Mouse (Mus musculus) heart, embryonic 10.5 days (tissue): ENCODE measurements at regions not wholly inside any gene's neighbourhood (a gene's known extent, or its start where the extent isn't known, plus 50 kb on each side); places are given as distances from the start of the nearest gene placed in this dataset.

Experiments used
- DNase-seq: peaks from one replicate; pipeline ENCODE4 v3.0.0-alpha.2; 2017; ENCODE audit warnings: low spot score
- H3K27ac ChIP-seq: fragments of 300-500 bp; sonication (generic); 2 replicates; pipeline ENCODE4 v1.5.1; 2016; ENCODE audit warnings: mild to moderate bottlenecking
- H3K27me3 ChIP-seq: fragments of 300-500 bp; sonication (generic); 2 replicates; pipeline ENCODE4 v1.6.1; 2016; ENCODE audit warnings: mild to moderate bottlenecking; ENCODE audit not compliant: poor library complexity, insufficient read depth, severe bottlenecking
- H3K36me3 ChIP-seq: fragments of 300-500 bp; sonication (generic); 2 replicates; pipeline ENCODE4 v1.6.1; 2016; ENCODE audit warnings: mild to moderate bottlenecking, moderate library complexity
- H3K4me1 ChIP-seq: fragments of 300-500 bp; sonication (generic); 2 replicates; pipeline ENCODE4 v1.6.1; 2016; ENCODE audit warnings: mild to moderate bottlenecking
- H3K4me3 ChIP-seq: fragments of 300-500 bp; sonication (generic); 2 replicates; pipeline ENCODE4 v1.5.1; 2016; ENCODE audit warnings: mild to moderate bottlenecking, moderate library complexity
- H3K9me3 ChIP-seq: fragments of 300-500 bp; sonication (generic); 2 replicates; pipeline ENCODE4 v1.6.1; 2016; ENCODE audit warnings: mild to moderate bottlenecking, moderate library complexity
- WGBS: fragments of 180-500 bp; shearing (Covaris S2); methylation state at CpG from one replicate; pipeline ENCODE4 v1.1.7; 2016; 5-methylcytosine and 5-hydroxymethylcytosine counted together

GRCm38 (mm10) chr17:83936677-83937076 lies 88.9 kb upstream of the Haao start:
- DNase-seq = no peak
- WGBS = 66% methylated on average over 9 of the region's 9 CpGs
- Histone ChIP-seq H3K27me3 (no peaks in the 10 kb centered on the region), H3K4me1 (peaks cover 18% of the 10 kb centered on the region), H3K9me3 (no peaks in the 10 kb centered on the region), H3K27ac (no peak overlapping the region), H3K4me3 (no peak overlapping the region), H3K36me3 (no peaks in the 10 kb centered on the region)

GRCm38 (mm10) chr17:83935969-83936368 lies 88.2 kb upstream of the Haao start:
- H3K9me3 ChIP-seq = no peaks in the 10 kb centered on the region
- no peak overlapping the region for H3K27ac ChIP-seq
- peaks cover 18% of the 10 kb centered on the region for H3K4me1 ChIP-seq
- WGBS = 75% methylated on average over 1 of the region's 1 CpGs
- no peak for DNase-seq
- H3K4me3 ChIP-seq = no peak overlapping the region
- no peaks in the 10 kb centered on the region for H3K36me3 ChIP-seq
- no peaks in the 10 kb centered on the region for H3K27me3 ChIP-seq

- Histone ChIP-seq H3K4me3 (no peak overlapping the region), H3K27ac (no peak overlapping the region), H3K36me3 (no peaks in the 10 kb centered on the region), H3K9me3 (no peaks in the 10 kb centered on the region), H3K4me1 (peaks cover 18% of the 10 kb centered on the region), H3K27me3 (no peaks in the 10 kb centered on the region)
- WGBS = 68% methylated on average over 5 of the region's 5 CpGs
- DNase-seq = no peak
Measured at GRCm38 (mm10) chr17:83935232-83935631, 87.5 kb upstream of the Haao start.

DNA sequence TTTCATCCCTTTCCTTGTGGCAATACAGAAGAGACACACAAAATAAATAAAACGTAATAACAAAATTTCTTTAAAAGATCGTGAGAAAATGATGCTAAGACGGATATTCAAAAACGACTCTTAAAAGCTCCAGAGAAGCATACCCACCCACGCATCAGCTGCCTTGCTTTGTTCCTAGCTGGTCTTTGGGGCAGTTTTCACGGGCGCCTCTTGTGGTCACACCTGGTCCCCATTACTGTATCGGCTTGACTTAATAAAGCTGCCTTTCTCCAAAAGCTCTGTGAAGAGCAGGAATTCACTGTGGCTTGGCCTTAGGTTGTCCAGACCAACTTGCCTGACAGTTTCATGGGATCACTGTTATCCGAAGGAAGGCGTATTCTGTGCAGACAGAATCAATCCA lies 86.0 kb upstream of the Haao start:
- Histone ChIP-seq H3K9me3 (no peaks in the 10 kb centered on the region), H3K27ac (no peak overlapping the region), H3K4me1 (peaks cover 13% of the 10 kb centered on the region), H3K36me3 (no peaks in the 10 kb centered on the region), H3K27me3 (no peaks in the 10 kb centered on the region), H3K4me3 (no peak overlapping the region)
- no peak for DNase-seq
- 80% methylated on average over 10 of the region's 10 CpGs for WGBS

GRCm38 (mm10) chr17:83930401-83930800 lies 82.6 kb upstream of the Haao start:
- DNase-seq = no peak
- Histone ChIP-seq H3K36me3 (no peaks in the 10 kb centered on the region), H3K4me3 (no peak overlapping the region), H3K27me3 (no peaks in the 10 kb centered on the region), H3K27ac (no peak overlapping the region), H3K9me3 (no peaks in the 10 kb centered on the region), H3K4me1 (peaks cover 10% of the 10 kb centered on the region)
- WGBS = 77% methylated on average over 5 of the region's 5 CpGs

DNA sequence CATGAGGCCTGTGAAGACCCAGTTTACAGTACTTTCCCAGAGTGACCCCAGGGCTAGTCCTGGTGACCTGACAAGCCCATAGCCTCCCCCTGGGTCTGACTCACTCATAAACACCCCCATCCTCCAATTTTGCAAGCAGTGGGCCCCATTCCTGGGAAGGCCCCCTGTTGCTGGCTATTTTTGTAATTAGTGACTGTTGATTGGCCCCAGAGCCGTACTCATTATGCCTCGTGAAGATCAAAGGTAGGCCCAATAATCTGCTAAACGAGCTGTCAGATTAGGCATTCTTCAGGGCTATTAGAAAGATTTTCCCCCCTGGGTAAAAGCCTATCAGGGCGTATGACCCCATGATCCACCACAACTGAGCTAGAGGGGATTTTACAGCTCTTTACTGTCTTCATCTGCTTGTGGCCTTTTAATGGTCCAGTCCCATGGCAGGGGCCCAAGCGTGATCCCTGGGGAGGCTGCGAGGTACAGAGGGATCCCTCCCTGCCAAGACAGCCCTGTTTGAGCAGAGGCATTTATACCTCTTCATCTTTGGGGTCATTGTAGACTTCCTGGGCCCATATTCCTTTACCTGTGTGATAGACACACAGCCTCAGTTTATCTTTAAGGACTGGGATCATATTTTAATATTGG lies 80.1 kb upstream of the Haao start:
- no peak overlapping the region for H3K4me3 ChIP-seq
- no peaks in the 10 kb centered on the region for H3K36me3 ChIP-seq
- H3K27ac ChIP-seq = no peak overlapping the region
- no peak for DNase-seq
- peaks cover 16% of the 10 kb centered on the region for H3K4me1 ChIP-seq
- WGBS = 42% methylated on average over 6 of the region's 6 CpGs
- H3K9me3 ChIP-seq = no peaks in the 10 kb centered on the region
- H3K27me3 ChIP-seq = no peaks in the 10 kb centered on the region

- 59% methylated on average over 16 of the region's 16 CpGs for WGBS
- no peak overlapping the region for H3K4me3 ChIP-seq
- H3K9me3 ChIP-seq = no peaks in the 10 kb centered on the region
- H3K27me3 ChIP-seq = no peaks in the 10 kb centered on the region
- DNase-seq = no peak
- H3K4me1 ChIP-seq = peaks cover 29% of the 10 kb centered on the region
- no peaks in the 10 kb centered on the region for H3K36me3 ChIP-seq
- H3K27ac ChIP-seq = no peak overlapping the region
Measured at GRCm38 (mm10) chr17:83924259-83924922, 76.6 kb upstream of the Haao start.

DNA sequence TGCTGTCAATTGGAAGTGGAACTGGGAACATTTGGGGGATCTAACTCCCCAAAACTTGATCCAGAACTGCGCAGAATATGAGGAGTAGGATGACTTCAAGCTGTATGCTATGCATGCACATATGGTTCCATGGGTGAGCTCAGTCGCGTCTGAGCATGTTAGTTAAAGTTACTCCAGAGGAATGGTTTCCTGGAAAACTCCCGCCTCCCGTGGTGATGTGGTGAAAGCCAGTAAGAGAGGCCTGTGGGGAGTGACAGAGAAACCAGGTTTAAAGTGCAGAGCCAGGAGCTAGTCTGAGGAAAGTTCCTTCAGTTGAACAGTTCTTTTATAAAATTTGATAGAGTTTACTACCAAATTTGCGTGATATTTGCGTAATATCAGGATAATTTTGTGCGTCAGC lies 73.1 kb upstream of the Haao start:
- WGBS = 65% methylated on average over 8 of the region's 8 CpGs
- no peaks in the 10 kb centered on the region for H3K9me3 ChIP-seq
- H3K27me3 ChIP-seq = no peaks in the 10 kb centered on the region
- no peak for DNase-seq
- H3K36me3 ChIP-seq = no peaks in the 10 kb centered on the region
- no peak overlapping the region for H3K4me3 ChIP-seq
- H3K27ac ChIP-seq = no peak overlapping the region
- peaks cover 45% of the 10 kb centered on the region for H3K4me1 ChIP-seq

DNA sequence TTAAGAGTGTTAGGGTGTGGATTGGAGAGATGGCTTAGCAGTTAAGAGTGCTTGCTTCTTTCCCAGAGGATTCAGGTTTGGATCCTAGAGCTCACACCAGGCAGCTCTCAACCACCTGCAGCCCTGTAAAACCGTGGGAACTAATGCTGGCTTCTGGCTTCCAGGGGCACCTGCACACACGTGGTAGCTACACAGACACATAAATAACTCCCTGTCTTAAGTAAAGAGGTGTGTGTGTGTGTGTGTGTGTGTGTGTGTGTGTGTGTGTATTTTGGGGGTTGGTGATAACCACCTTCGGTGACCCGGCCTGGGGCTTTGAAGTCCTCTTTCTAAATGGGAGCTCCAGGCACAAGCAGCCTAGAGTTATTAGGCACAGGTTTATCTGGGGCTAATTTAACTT lies 72.5 kb upstream of the Haao start:
- H3K36me3 ChIP-seq = no peaks in the 10 kb centered on the region

DNA sequence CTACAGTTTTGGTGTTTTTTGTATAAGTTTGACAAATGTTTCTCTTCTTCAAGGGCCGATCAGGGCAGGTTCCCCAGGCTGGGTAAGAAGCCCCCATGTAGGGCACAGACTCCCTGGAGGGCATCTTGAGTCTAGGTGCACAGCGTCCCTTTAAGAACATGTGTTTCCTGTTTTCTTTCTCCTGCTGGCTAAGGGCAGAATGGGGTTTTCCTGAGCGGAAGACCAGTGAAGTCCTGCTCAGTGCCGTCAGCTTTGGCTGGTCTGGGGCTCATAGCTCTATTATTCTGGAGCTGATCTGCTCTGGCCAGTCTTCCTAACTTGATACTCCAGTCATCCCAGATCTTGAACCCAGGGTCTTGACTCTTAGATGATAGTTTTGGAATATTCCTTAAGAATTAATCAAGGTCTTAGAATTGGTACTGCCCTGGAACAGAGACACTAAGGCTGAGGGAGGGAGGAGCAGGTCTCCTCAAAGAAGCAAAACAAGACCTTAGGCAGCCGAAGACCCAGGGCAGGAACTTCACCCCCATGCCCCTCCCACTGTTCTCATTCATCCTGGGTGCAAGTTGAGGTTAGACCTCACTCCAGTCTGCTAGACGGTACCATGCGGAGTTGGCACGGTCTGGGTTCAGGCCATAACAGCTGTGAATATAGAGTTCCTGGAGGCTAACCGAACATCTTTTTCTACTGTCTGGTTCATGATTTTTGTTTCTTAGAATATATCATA lies 70.8 kb upstream of the Haao start:
- peak overlapping the region; percentile 69; the same call in 1 of the 2 replicates for H3K27ac ChIP-seq
- DNase-seq = no peak
- no peaks in the 10 kb centered on the region for H3K36me3 ChIP-seq
- WGBS = 72% methylated on average over 9 of the region's 9 CpGs
- H3K9me3 ChIP-seq = no peaks in the 10 kb centered on the region
- H3K4me1 ChIP-seq = peaks cover 47% of the 10 kb centered on the region
- H3K4me3 ChIP-seq = no peak overlapping the region
- H3K27me3 ChIP-seq = no peaks in the 10 kb centered on the region

More for the DNA sequence above, 72.5 kb upstream of the Haao start:
- H3K4me3 ChIP-seq = no peak overlapping the region
- no peaks in the 10 kb centered on the region for H3K27me3 ChIP-seq
- WGBS = 32% methylated on average over 4 of the region's 4 CpGs
- 0 out of 2 replicates have a peak overlapping the region, but pooled peaks have one; percentile 22 for H3K27ac ChIP-seq
- H3K4me1 ChIP-seq = peaks cover 48% of the 10 kb centered on the region
- DNase-seq = no peak
- no peaks in the 10 kb centered on the region for H3K9me3 ChIP-seq

DNA sequence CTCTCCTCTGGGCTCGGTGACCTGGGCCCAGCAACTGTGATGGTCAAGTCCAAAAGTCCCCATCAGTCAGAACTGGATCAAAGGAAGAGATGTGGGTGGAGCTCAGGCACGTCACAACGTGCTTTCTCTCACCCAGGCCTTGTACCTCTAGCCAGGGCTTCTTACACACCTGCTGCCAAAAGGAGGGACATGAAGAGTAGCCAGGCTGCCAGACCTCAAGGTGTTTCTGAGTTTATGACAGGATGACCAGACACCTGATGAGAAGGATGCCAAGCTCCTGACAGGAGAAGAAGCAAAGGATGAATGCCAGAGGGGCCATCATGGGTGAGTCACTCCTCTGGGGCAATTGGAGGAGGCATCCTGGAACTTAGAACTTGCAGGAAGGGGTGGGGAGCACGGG lies 70.0 kb upstream of the Haao start:
- no peak for DNase-seq
- H3K27ac ChIP-seq = peak overlapping the region; percentile 69
- 65% methylated on average over 4 of the region's 4 CpGs for WGBS
- H3K9me3 ChIP-seq = no peaks in the 10 kb centered on the region
- no peaks in the 10 kb centered on the region for H3K36me3 ChIP-seq
- H3K27me3 ChIP-seq = no peaks in the 10 kb centered on the region
- H3K4me3 ChIP-seq = no peak overlapping the region
- peaks cover 50% of the 10 kb centered on the region for H3K4me1 ChIP-seq

DNA sequence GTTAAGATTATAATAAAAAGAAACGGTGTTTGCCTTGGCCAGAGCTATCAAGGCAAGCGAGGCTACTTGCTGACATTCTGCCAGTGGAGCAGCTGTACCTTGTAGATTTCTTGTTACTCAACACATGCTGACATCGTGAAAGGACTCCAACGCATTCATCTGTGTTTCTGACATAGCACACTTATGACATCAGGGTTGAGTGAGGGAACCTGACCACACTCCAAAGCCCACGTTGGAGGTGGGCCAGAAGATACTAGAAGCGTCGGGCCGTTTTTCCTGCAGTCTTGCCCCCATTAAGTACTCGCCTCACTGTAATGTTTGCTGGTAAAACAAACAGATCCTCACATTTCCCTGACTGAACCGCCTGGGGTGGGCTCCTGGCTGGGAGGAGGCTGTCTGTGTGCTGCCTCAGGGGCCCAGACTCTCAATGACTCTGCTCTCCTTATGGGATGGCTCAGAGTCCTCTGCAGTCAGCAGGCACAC lies 69.0 kb upstream of the Haao start:
- 19% methylated on average over 10 of the region's 10 CpGs for WGBS
- no peak overlapping the region for H3K4me3 ChIP-seq
- no peaks in the 10 kb centered on the region for H3K9me3 ChIP-seq
- DNase-seq = peak; percentile 83
- no peaks in the 10 kb centered on the region for H3K36me3 ChIP-seq
- peaks cover 50% of the 10 kb centered on the region for H3K4me1 ChIP-seq
- no peaks in the 10 kb centered on the region for H3K27me3 ChIP-seq
- peak overlapping the region; percentile 69 for H3K27ac ChIP-seq

- H3K27ac ChIP-seq = no peak overlapping the region
Measured at GRCm38 (mm10) chr17:83915034-83915433, 67.3 kb upstream of the Haao start.

More at GRCm38 (mm10) chr17:83915034-83915433, 67.3 kb upstream of the Haao start:
- DNase-seq = no peak
- Histone ChIP-seq H3K4me1 (peaks cover 44% of the 10 kb centered on the region), H3K4me3 (no peak overlapping the region), H3K27me3 (no peaks in the 10 kb centered on the region), H3K9me3 (no peaks in the 10 kb centered on the region), H3K36me3 (no peaks in the 10 kb centered on the region)
